Mouse (Mus musculus): ENCODE results near the gene Kctd21. TPM values are rescaled to one million over a fixed set of nuclear protein-coding genes. Genes with fewer than 3 reads are reported as not detected.
A peak's percentile ranks its signal among the peaks of the same experiment; 100 is the strongest.

Kctd21 gene
- 4.9 and 5.1 TPM in 2 replicates for polyA plus RNA-seq (2015; fragmentation: Nextera tagmentation; extraction: Ambion mirVana)

DNA sequence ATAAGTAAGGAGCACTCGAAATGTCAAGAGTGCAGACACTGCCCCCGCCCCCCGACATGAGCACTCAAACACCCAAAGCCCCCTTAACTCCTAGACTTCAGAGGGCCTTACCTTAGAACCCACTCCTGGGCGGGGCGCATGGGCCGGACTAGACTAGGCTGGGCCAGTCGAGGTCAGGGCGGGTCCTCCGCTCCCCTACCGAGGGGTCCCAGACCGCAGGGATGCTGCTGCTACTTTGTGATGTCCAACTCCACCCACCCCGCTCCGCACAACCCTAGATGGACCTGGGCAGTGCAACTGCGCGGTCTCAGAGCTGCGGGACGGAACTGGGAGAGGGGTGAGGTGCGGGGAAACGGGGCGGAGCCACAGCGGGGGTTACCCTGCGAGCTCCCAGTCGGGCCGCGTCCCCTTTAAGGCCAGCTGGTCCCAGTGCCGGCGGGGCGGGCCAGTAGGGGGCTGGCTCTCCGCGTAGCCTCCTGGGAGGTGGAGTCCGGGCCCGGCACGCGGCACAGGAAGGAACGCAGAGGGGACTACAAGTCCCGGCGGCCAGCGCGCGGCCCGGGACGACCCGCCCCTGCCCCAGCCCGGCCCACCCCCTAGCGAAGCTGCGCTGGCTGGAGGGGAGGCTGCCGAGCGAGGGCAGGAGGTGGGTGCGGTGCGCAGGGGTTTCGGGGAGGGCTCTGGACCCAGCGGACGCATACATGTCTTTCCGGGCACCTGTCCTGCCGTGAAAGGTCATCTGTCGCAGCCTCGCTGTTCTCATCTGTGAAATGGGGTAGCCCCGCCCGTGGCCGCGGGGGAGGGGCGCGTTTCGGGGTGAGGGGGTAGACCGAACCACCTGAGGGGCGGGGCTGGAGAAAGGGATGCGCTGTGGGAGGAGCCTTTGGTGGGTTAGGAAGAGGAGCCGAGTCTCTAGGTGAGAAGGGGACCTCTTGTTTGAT is at the start of gene Kctd21, which contains the start of gene Usp35:
Gene Kctd21, plus strand, starts transcription at position 602 of the 941 bp plus-strand sequence.
Gene Usp35, minus strand, starts transcription at position 295 of the 941 bp plus-strand sequence.
- WGBS, result under 1% methylated on average over 66 of the region's 68 CpGs
- H3K9me3 ChIP-seq, result no peaks in the 10 kb centered on the region
- H3K4me2 ChIP-seq (replicated peaks), result peak within 1 kb of the TSS; percentile 78
- H3K36me3 ChIP-seq, result no peaks in the 10 kb centered on the region
- peaks cover 19% of the 10 kb centered on the region for H3K4me1 ChIP-seq
- H3K9ac ChIP-seq, result peak within 1 kb of the TSS; percentile 79
- H3K27me3 ChIP-seq, result peaks cover 10% of the 10 kb centered on the region
- ATAC-seq (ENCODE audit: low FRiP score, low read depth), result peak; percentile 100
- H3K4me3 ChIP-seq, result peak within 1 kb of the TSS; percentile 78
- no peak within 1 kb of the TSS for H3K27ac ChIP-seq

DNA sequence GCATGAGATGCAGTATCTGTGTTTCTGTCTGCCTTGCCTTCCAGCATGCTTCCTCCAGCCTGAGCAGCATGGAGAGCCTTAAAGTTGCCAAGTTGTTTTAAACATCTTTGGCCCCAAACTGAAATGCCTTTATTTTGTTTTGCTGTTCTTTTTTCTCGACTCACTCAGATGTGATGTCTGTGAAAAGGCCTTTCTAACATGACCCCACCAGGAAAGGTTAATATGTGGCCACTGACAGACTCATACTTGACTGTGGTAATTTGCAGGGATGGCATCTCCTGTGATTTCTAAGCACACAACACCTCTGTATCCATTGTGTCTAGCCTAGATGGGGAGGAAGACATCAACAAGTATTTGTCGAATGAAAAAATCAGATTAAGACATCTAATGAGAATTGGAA is 35.1 kb upstream of the Kctd21 start:
- 60% methylated on average over 2 of the region's 2 CpGs for WGBS
- no peak overlapping the region for H3K9ac ChIP-seq
- H3K9me3 ChIP-seq, result no peaks in the 10 kb centered on the region
- no peaks in the 10 kb centered on the region for H3K4me1 ChIP-seq
- ATAC-seq (ENCODE audit: low FRiP score, low read depth), result no peak
- peaks cover under 1% of the 10 kb centered on the region; the same call in 1 of the 2 replicates for H3K36me3 ChIP-seq
- no peaks in the 10 kb centered on the region for H3K27me3 ChIP-seq
- H3K27ac ChIP-seq, result no peak overlapping the region
- no peak overlapping the region for H3K4me3 ChIP-seq
- no peak overlapping the region for H3K4me2 ChIP-seq (replicated peaks)

DNA sequence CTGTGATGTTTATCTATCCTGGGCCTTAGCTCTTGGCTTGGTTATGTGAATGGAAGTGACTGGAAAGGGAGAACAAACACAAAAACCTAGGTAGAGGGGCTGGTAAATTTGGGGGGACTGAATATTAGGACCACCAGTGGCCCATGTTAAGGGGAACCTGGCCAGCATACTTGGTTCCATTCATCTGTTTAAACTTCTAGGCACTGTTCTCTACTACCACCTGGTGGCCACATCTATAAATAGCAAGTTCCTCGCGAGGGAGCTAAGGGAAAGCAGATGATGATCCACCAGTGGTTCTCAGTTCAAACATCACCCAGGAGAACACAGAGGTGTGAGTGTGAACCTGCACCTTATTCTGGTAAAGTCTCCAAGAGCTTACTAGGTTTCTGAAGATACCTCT is 34.7 kb upstream of the Kctd21 start:
- H3K9me3 ChIP-seq, result no peaks in the 10 kb centered on the region
- H3K9ac ChIP-seq, result no peak overlapping the region
- no peak overlapping the region for H3K4me2 ChIP-seq (replicated peaks)
- WGBS, result 5% methylated on average over 2 of the region's 2 CpGs
- H3K36me3 ChIP-seq, result peaks cover 5% of the 10 kb centered on the region; the same call in 1 of the 2 replicates
- no peak overlapping the region for H3K27ac ChIP-seq
- no peaks in the 10 kb centered on the region for H3K4me1 ChIP-seq
- no peak overlapping the region for H3K4me3 ChIP-seq
- no peaks in the 10 kb centered on the region for H3K27me3 ChIP-seq
- ATAC-seq (ENCODE audit: low FRiP score, low read depth), result no peak; the same call in 1 of the 2 replicates

DNA sequence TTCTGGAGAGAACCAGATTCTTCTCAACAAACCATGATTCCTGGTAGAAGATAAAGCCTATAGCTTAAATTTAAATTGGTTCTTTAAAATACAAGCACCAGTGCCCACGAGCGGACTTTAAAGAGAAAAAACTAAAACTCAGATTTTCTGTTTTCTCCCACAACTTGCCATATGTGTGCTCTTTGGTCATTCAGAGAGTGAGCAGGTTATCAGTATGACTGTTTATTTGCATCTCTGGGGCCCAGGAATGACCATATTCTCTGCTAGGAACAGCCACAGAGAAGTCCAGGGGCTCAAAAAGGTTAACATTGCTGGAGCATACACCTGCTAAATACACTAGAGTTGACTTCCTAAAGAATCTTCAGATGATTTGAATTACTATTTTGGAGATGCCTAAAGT is 33.8 kb upstream of the Kctd21 start:
- no peak overlapping the region for H3K4me2 ChIP-seq (replicated peaks)
- H3K4me3 ChIP-seq, result no peak overlapping the region
- H3K9me3 ChIP-seq, result no peaks in the 10 kb centered on the region
- H3K27me3 ChIP-seq, result no peaks in the 10 kb centered on the region
- no peaks in the 10 kb centered on the region for H3K4me1 ChIP-seq
- H3K36me3 ChIP-seq, result peaks cover 10% of the 10 kb centered on the region
- no peak for ATAC-seq (ENCODE audit: low FRiP score, low read depth)
- H3K27ac ChIP-seq, result no peak overlapping the region
- no peak overlapping the region for H3K9ac ChIP-seq
- 80% methylated on average over 2 of the region's 2 CpGs for WGBS

DNA sequence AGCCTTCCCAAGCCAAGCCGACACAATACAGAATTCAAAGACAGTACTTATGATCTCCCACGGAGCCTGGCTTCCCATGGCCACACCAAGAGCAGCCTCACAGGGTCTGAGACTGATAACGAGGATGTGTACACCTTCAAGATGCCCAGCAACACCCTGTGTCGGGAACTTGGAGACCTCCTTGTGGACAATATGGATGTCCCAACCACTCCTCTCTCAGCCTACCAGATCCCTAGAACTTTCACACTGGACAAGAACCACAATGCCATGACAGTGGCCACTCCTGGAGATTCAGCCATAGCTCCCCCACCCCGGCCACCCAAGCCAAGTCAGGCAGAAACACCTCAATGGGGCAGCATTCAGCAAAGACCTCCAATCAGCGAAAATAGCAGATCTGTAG is 33.2 kb upstream of the Kctd21 start:
- no peaks in the 10 kb centered on the region for H3K9me3 ChIP-seq
- H3K9ac ChIP-seq, result no peak overlapping the region
- ATAC-seq (ENCODE audit: low FRiP score, low read depth), result no peak
- 77% methylated on average over 6 of the region's 6 CpGs for WGBS
- no peak overlapping the region for H3K4me3 ChIP-seq
- no peaks in the 10 kb centered on the region for H3K4me1 ChIP-seq
- H3K4me2 ChIP-seq (replicated peaks), result no peak overlapping the region
- no peaks in the 10 kb centered on the region for H3K27me3 ChIP-seq
- H3K36me3 ChIP-seq, result peaks cover 14% of the 10 kb centered on the region
- H3K27ac ChIP-seq, result no peak overlapping the region

DNA sequence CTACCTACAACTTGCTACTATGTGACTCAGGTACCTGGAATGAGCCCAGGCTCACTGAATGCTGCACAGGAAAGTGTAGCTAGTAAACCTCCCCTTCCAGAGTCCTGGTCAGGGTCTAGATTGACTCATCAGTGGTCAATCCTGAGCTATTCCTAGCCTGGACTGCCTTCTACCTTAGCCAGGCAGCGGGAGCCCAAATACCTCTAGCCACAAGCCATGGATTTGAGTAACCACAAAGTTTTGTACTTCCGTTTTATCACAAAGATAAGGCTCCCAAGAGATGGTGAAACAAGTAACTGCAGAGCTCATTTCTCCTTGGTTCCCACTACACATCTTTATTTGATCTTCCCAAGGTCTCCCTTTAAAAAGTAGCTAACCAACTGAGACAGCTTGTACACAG is 31.2 kb upstream of the Kctd21 start:
- H3K27me3 ChIP-seq, result no peaks in the 10 kb centered on the region
- H3K9ac ChIP-seq, result no peak overlapping the region
- H3K4me1 ChIP-seq, result no peaks in the 10 kb centered on the region
- H3K4me3 ChIP-seq, result no peak overlapping the region
- ATAC-seq (ENCODE audit: low FRiP score, low read depth), result no peak
- H3K27ac ChIP-seq, result no peak overlapping the region
- WGBS, result 90% methylated on average over 2 of the region's 2 CpGs
- H3K36me3 ChIP-seq, result peaks cover 28% of the 10 kb centered on the region
- H3K4me2 ChIP-seq (replicated peaks), result no peak overlapping the region
- H3K9me3 ChIP-seq, result no peaks in the 10 kb centered on the region

DNA sequence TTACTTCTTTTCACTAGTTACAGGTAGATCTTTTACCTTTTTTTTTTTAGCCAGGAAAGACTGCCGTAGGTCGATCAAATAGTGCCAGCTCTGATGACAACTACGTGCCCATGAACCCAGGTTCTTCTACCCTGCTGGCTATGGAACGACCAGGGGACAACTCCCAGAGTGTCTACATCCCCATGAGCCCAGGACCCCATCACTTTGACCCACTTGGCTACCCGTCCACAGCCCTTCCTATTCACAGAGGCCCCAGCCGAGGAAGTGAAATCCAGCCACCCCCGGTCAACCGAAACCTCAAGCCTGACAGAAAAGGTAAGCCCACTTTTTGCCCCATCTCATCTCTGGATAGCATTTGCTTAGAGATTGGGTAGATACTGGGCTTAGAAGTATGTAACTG is 30.8 kb upstream of the Kctd21 start:
- H3K27ac ChIP-seq, result no peak overlapping the region
- no peak overlapping the region for H3K9ac ChIP-seq
- 79% methylated on average over 8 of the region's 8 CpGs for WGBS
- ATAC-seq (ENCODE audit: low FRiP score, low read depth), result no peak
- H3K36me3 ChIP-seq, result peaks cover 28% of the 10 kb centered on the region
- no peak overlapping the region for H3K4me2 ChIP-seq (replicated peaks)
- H3K4me3 ChIP-seq, result no peak overlapping the region
- no peaks in the 10 kb centered on the region for H3K9me3 ChIP-seq
- H3K4me1 ChIP-seq, result no peaks in the 10 kb centered on the region
- no peaks in the 10 kb centered on the region for H3K27me3 ChIP-seq

DNA sequence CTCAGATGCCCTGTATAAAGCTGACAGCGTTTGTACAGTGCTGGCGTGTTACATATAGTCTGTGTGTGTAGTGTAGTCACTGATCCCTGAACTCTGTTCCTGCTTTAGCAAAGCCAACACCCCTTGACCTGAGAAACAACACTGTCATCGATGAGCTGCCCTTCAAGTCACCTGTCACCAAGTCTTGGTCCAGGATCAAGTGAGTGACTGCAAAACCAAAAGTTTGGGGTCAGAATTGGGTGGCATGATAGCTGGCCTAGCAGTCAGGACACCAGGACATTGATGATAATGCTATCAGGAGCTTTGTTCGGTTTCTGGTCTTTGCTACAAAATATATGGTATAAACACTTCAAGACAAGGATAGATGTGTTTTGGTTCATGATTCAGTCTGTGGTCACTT is 29.9 kb upstream of the Kctd21 start:
- no peak overlapping the region for H3K9ac ChIP-seq
- no peak overlapping the region for H3K4me2 ChIP-seq (replicated peaks)
- no peak overlapping the region for H3K27ac ChIP-seq
- no peaks in the 10 kb centered on the region for H3K27me3 ChIP-seq
- no peak overlapping the region for H3K4me3 ChIP-seq
- 90% methylated on average over 4 of the region's 4 CpGs for WGBS
- peaks cover 35% of the 10 kb centered on the region for H3K36me3 ChIP-seq
- no peaks in the 10 kb centered on the region for H3K9me3 ChIP-seq
- no peaks in the 10 kb centered on the region for H3K4me1 ChIP-seq
- ATAC-seq (ENCODE audit: low FRiP score, low read depth), result no peak

DNA sequence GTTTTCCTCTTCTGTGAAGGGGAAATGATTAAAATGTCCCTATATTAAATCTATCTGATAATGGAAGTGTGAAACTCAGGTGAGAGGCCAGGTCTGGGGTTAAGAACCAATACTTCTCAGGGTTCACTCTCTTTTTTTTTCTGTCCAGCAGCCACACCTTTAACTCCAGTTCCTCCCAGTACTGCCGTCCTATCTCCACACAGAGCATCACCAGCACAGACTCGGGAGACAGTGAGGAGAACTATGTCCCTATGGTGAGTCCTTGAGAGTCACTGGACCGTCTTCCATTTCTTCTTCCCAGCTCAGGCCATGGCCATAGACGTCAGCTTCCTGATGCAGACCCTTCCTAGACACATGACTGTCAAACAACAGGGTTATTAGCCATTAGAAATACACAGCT is 29.3 kb upstream of the Kctd21 start:
- ATAC-seq (ENCODE audit: low FRiP score, low read depth), result no peak
- H3K9me3 ChIP-seq, result no peaks in the 10 kb centered on the region
- H3K36me3 ChIP-seq, result peaks cover 40% of the 10 kb centered on the region
- 73% methylated on average over 4 of the region's 4 CpGs for whole genome bisulfite sequencing
- no peak overlapping the region for H3K4me3 ChIP-seq
- H3K4me1 ChIP-seq, result no peaks in the 10 kb centered on the region
- H3K9ac ChIP-seq, result no peak overlapping the region
- H3K27ac ChIP-seq, result no peak overlapping the region
- H3K4me2 ChIP-seq (replicated peaks), result no peak overlapping the region
- no peaks in the 10 kb centered on the region for H3K27me3 ChIP-seq

DNA sequence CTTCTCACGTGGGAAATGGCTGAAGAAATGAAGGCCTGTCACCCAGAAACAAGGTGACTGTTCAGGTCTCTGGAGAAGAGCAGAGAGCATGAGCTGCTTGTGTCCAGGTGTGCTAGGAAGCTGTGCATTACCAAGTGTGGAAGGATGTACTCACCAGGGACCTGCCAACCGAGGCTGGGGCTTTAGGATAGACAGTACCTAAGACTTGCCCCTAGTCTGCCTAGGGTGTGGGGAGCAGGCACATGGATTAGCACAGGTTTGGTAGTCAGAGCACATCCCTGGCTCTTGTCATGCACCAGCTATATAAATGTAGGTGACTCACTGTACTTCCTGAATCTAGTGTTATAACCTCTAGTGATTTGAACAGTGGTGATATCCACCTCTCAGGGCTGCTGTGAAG is 28.5 kb upstream of the Kctd21 start:
- Histone ChIP-seq H3K27ac (no peak overlapping the region), H3K4me3 (no peak overlapping the region), H3K9me3 (no peaks in the 10 kb centered on the region), H3K36me3 (peaks cover 46% of the 10 kb centered on the region), H3K27me3 (no peaks in the 10 kb centered on the region), H3K9ac (no peak overlapping the region), H3K4me1 (no peaks in the 10 kb centered on the region), H3K4me2 (replicated peaks) (no peak overlapping the region)
- WGBS, result 75% methylated on average over 2 of the region's 2 CpGs
- no peak for ATAC-seq (ENCODE audit: low FRiP score, low read depth)

DNA sequence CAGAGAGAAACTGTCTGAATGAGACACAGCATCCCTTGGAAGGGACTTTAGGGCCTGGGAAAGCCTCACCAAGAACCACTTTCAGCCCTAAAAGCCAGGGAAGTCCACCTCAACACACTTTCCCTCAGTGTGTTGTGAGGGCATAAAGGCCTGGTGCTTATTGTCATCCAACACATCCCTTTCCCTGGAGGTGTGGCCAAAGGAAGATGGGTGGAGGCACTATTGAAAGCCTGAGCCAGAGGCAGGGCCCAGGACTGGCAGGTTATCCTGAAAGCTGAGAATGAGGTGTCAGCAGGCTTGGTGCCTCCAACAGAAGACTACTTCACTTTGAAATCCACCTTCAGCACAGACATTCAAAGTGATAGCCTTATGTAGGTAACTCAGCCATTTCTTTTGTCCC is 27.7 kb upstream of the Kctd21 start:
- H3K9ac ChIP-seq, result no peak overlapping the region
- H3K36me3 ChIP-seq, result peaks cover 55% of the 10 kb centered on the region
- no peaks in the 10 kb centered on the region for H3K4me1 ChIP-seq
- H3K9me3 ChIP-seq, result no peaks in the 10 kb centered on the region
- no peaks in the 10 kb centered on the region for H3K27me3 ChIP-seq
- no peak overlapping the region for H3K27ac ChIP-seq
- ATAC-seq (ENCODE audit: low FRiP score, low read depth), result no peak
- H3K4me2 ChIP-seq (replicated peaks), result no peak overlapping the region
- no peak overlapping the region for H3K4me3 ChIP-seq

DNA sequence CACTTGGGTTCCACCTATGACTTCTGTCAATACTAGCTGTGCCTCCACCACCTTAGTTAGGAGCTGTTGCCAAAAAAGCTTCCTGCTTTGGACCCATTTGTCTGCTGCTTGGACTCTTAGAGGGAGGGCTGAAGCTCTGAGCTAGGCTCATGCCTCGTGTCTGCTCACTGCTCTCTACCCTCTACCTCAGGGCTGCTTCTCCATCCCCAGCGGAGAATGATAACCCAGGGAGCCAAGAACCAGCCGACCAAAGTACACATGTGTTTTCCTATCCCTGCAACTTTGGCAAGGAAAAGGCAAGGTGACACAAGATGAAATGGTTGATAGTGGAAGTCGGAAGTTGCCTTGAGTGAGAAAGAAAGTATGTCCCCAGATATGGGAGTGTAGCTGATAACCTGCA is 26.9 kb upstream of the Kctd21 start:
- ATAC-seq (ENCODE audit: low FRiP score, low read depth), result no peak
- 88% methylated on average over 4 of the region's 4 CpGs for WGBS
- H3K9me3 ChIP-seq, result no peaks in the 10 kb centered on the region

DNA sequence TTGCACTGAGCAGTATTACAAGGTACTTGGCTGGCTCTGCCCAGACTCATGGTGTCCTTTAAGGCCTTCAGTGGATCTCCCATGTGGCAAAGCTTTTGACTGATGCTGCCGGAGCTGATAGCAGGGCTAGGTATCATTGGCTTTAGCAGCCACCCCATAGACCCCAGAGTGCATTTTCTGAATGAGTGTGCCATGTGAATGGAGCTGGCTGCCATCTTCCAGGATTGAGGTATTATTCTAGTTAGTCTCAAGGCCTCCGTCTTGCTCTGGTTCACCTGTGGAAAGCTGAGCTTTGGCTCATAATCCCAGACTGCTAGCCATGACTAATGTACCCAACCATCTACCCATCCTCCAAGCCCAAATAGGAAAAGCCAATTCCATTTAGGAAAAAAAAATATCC is 25.3 kb upstream of the Kctd21 start:
- no peak for ATAC-seq (ENCODE audit: low FRiP score, low read depth)
- no peaks in the 10 kb centered on the region for H3K27me3 ChIP-seq
- no peak overlapping the region for H3K9ac ChIP-seq
- H3K4me2 ChIP-seq (replicated peaks), result no peak overlapping the region
- H3K4me1 ChIP-seq, result no peaks in the 10 kb centered on the region
- H3K36me3 ChIP-seq, result peaks cover 78% of the 10 kb centered on the region
- H3K9me3 ChIP-seq, result no peaks in the 10 kb centered on the region
- H3K27ac ChIP-seq, result no peak overlapping the region
- no peak overlapping the region for H3K4me3 ChIP-seq
- 88% methylated on average over 2 of the region's 2 CpGs for WGBS

More for the DNA sequence above, 26.9 kb upstream of the Kctd21 start:
- Histone ChIP-seq H3K4me2 (replicated peaks) (no peak overlapping the region), H3K9ac (no peak overlapping the region), H3K27me3 (no peaks in the 10 kb centered on the region), H3K4me1 (no peaks in the 10 kb centered on the region), H3K4me3 (no peak overlapping the region), H3K27ac (no peak overlapping the region), H3K36me3 (peaks cover 62% of the 10 kb centered on the region)
